Mouse (Mus musculus): ENCODE measurements around the gene Hydin.

DNA sequence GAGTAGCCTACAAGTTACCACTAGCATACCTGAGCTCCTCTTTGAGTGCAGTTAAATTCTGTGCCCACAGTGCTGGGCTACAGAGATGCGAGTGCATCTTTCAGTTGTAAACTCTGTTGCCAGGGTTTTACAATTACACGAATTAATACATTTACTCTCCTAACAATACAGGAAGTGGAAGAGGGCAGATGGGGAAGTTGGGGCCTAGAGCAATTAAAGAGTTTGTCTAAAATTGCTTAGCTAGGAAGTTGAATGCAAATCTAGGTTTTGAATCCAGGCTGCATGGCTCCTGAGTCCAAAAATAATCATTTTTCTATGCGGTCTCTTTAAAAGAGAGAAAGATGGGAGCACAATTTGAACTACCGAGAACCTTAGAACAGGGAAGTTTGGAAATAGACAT is 128.9 kb downstream of the Hydin start:
- TF ChIP-seq CTCF (conservative IDR thresholded peaks at IDR 0.05; ENCODE audit: insufficient read depth, insufficient read length, low read depth, low read length) (no peak), POLR2A (IDR thresholded peaks at IDR 0.05; ENCODE audit: low read depth, low read length) (no peak)
